Mouse (Mus musculus) large intestine, adult 2 months (tissue): ENCODE data around the gene Dctn2. TPM values are rescaled to one million over a fixed set of nuclear protein-coding genes. Genes with fewer than 3 reads are reported as not detected.

ENCODE experiments used
- DNase-seq: peaks from one replicate; pipeline ENCODE4 v3.0.0-alpha.2; 2012; ENCODE audit warnings: low read depth, low spot score
- WGBS: fragments of 180-500 bp; shearing (Covaris S2); methylation state at CpG from one replicate; pipeline ENCODE4 v1.1.7; 2018; 5-methylcytosine and 5-hydroxymethylcytosine counted together
- polyA plus RNA-seq: library from polyadenylated mRNA; depleted of rRNA; stranded (reverse); fragments of >200 nt; gene quantifications from 2 replicates; pipeline ENCODE4 v1.2.3, GENCODE M21; 2012; rRNA removed

Gene Dctn2
- polyA plus RNA-seq, 1 experiment = 181 TPM

GRCm38 (mm10) chr10:127327461-127328145, 61.4 kb downstream of the Dctn2 start:
- 61% methylated on average over 18 of the region's 18 CpGs for WGBS
- DNase-seq = no peak

GRCm38 (mm10) chr10:127330212-127330611, 64.0 kb downstream of the Dctn2 start:
- no peak for DNase-seq
- WGBS = 74% methylated on average over 7 of the region's 7 CpGs

Other genes starting within 250 kb of the Dctn2 start
- 39.0 and 39.4 TPM in 2 replicates for gene Tsfm, start 235.5 kb upstream of the Dctn2 start, polyA plus RNA-seq
- gene Mettl1, start 225.0 kb upstream of the Dctn2 start, polyA plus RNA-seq = 20.7 and 22.6 TPM in 2 replicates
- 1.4 TPM in 2 replicates for gene Eef1akmt3, start 224.9 kb upstream of the Dctn2 start, polyA plus RNA-seq
- 0.22 and 0.27 TPM in 2 replicates for gene Cyp27b1, start 218.1 kb upstream of the Dctn2 start, polyA plus RNA-seq
- 3.2 and 3.5 TPM in 2 replicates for gene March9, start 206.2 kb upstream of the Dctn2 start, polyA plus RNA-seq
- 228 and 258 TPM in 2 replicates for gene Cdk4, start 202.8 kb upstream of the Dctn2 start, polyA plus RNA-seq
- gene Tspan31, start 196.1 kb upstream of the Dctn2 start, polyA plus RNA-seq = 73.8 and 85.4 TPM in 2 replicates
- gene Agap2, start 191.1 kb upstream of the Dctn2 start, polyA plus RNA-seq = 4.0 and 7.1 TPM in 2 replicates
- gene Os9, start 145.2 kb upstream of the Dctn2 start, polyA plus RNA-seq = 71.3 and 102 TPM in 2 replicates
- gene B4galnt1, start 101.1 kb upstream of the Dctn2 start, polyA plus RNA-seq = 247 and 361 TPM in 2 replicates
- gene Slc26a10, start 85.7 kb upstream of the Dctn2 start, polyA plus RNA-seq = 0.41 and 0.90 TPM in 2 replicates
- 16.0 and 20.5 TPM in 2 replicates for gene Arhgef25, start 76.3 kb upstream of the Dctn2 start, polyA plus RNA-seq
- gene Dtx3, start 70.6 kb upstream of the Dctn2 start, polyA plus RNA-seq = 38.0 and 47.9 TPM in 2 replicates
- gene Pip4k2c, start 54.8 kb upstream of the Dctn2 start, polyA plus RNA-seq = 38.9 and 42.6 TPM in 2 replicates
- 1.2 and 2.0 TPM in 2 replicates for gene Kif5a, start 3.0 kb upstream of the Dctn2 start, polyA plus RNA-seq
- 27.9 and 36.8 TPM in 2 replicates for gene Mbd6, start 22.6 kb downstream of the Dctn2 start, polyA plus RNA-seq
- gene Mars, start 45.4 kb downstream of the Dctn2 start, polyA plus RNA-seq = 43.8 and 63.0 TPM in 2 replicates
- 10.0 and 11.3 TPM in 2 replicates for gene Arhgap9, start 55.6 kb downstream of the Dctn2 start, polyA plus RNA-seq
- 5.1 and 8.9 TPM in 2 replicates for gene Gli1, start 75.6 kb downstream of the Dctn2 start, polyA plus RNA-seq
- not detected in 2 replicates for gene Inhbe, start 88.0 kb downstream of the Dctn2 start, polyA plus RNA-seq
- not detected in 2 replicates for gene Inhbc, start 104.1 kb downstream of the Dctn2 start, polyA plus RNA-seq
- gene R3hdm2, start 114.0 kb downstream of the Dctn2 start, polyA plus RNA-seq = 47.2 and 49.4 TPM in 2 replicates
- gene Stac3, start 235.3 kb downstream of the Dctn2 start, polyA plus RNA-seq = 0.66 and 1.6 TPM in 2 replicates
- 6.0 and 6.1 TPM in 2 replicates for gene Ndufa4l2, start 248.6 kb downstream of the Dctn2 start, polyA plus RNA-seq